8 mouse cellular contexts compared by ENCODE assay signal in the genomic region with DNA sequence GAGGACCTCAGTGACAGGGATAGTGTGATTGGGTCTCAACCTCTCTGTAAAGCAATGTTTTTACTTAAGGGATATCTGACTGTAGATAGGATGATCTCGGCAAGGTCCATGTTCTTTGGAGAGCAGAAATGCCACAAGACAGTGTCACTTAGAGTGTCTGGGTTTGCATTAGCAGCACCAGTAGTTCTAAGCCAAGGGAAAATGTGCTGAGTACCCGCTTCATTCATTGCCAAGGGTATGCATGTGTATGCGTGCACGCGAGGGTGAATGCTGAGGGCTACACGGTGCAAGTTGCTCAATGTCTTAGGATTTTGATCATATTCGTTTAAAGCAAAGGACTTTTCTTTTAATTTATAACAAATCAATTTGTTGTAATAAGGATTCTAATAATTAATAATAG.
DNase-seq lines count a peak whose midpoint lies in the region; ATAC-seq and TF ChIP-seq lines count a peak whose summit lies in the region.

No protein-coding gene starts in this region.

- no peaks in the 10 kb centered on the region for H3K36me3 ChIP-seq in E14TG2a.4 (ENCODE audit: insufficient read depth, low read length)
- H3K36me3 ChIP-seq in hindbrain, embryonic 10.5 days = no peaks in the 10 kb centered on the region
- H3K36me3 ChIP-seq in liver, embryonic 15.5 days (replicated peaks) = no peaks in the 10 kb centered on the region

- H3K9me3 ChIP-seq in E14TG2a.4 (ENCODE audit: low read length) = no peaks in the 10 kb centered on the region
- no peaks in the 10 kb centered on the region for H3K9me3 ChIP-seq in hindbrain, embryonic 10.5 days
- no peaks in the 10 kb centered on the region for H3K9me3 ChIP-seq in liver, embryonic 15.5 days (replicated peaks)

- no peak for ATAC-seq in liver, embryonic 15.5 days (ENCODE audit: insufficient read depth)

- peaks cover 16% of the 10 kb centered on the region for H3K4me1 ChIP-seq in E14TG2a.4 (replicated peaks; ENCODE audit: low read depth, low read length)
- peaks cover 36% of the 10 kb centered on the region for H3K4me1 ChIP-seq in hindbrain, embryonic 10.5 days (replicated peaks)
- H3K4me1 ChIP-seq in liver, embryonic 15.5 days (replicated peaks) = peaks cover 6% of the 10 kb centered on the region; the same call in 1 of the 2 replicates

- no peak overlapping the region for H3K9ac ChIP-seq in liver, embryonic 15.5 days

- H3K4me3 ChIP-seq in gastrocnemius, adult 2 months = peak overlapping the region; percentile 66
- peak overlapping the region; percentile 35; the same call in 1 of the 2 replicates for H3K4me3 ChIP-seq in E14TG2a.4 (replicated peaks; ENCODE audit: low read length)
- peak overlapping the region; percentile 47 for H3K4me3 ChIP-seq in hindbrain, embryonic 10.5 days
- no peak overlapping the region; the same call in 1 of the 2 replicates for H3K4me3 ChIP-seq in liver, embryonic 15.5 days (replicated peaks)

- peak overlapping the region; percentile 29 for H3K4me2 ChIP-seq in liver, embryonic 15.5 days

- no peak for DNase-seq in gastrocnemius, adult 2 months
- DNase-seq in gastrocnemius, postnatal 14 days = no peak
- no peak for DNase-seq in hindbrain, embryonic 10.5 days (ENCODE audit: low spot score)
- no peak for DNase-seq in cerebellum, adult 11 months
- no peak for DNase-seq in left cerebral cortex, postnatal 14 days (ENCODE audit: low spot score in 2 of 2)
- no peak for DNase-seq in natural killer cell, adult 2 months (ENCODE audit: low spot score in 2 of 2)

- H3K27me3 ChIP-seq in E14TG2a.4 (ENCODE audit: insufficient read depth, low read length) = no peaks in the 10 kb centered on the region
- no peaks in the 10 kb centered on the region for H3K27me3 ChIP-seq in hindbrain, embryonic 10.5 days (ENCODE audit: insufficient read depth, poor library complexity, severe bottlenecking)
- H3K27me3 ChIP-seq in liver, embryonic 15.5 days = no peaks in the 10 kb centered on the region

- no peak for TF ChIP-seq CTCF in gastrocnemius, adult 2 months (IDR thresholded peaks at IDR 0.05)
- no peak for TF ChIP-seq CTCF in E14TG2a.4 (conservative IDR thresholded peaks at IDR 0.05; ENCODE audit: low read length)

- WGBS in hindbrain, embryonic 10.5 days = 17% methylated on average over 7 of the region's 7 CpGs
- WGBS in liver, embryonic 15.5 days (ENCODE audit: insufficient replicate concordance) = 32% methylated on average over 7 of the region's 7 CpGs

- intact Hi-C loops in gastrocnemius, adult 2 months (cut with DNase I) = loop anchor here (5.0 kb wide), 1 partner anchor 33 kb away; no protein-coding TSS in a partner anchor
- intact Hi-C loops in gastrocnemius, postnatal 14 days (cut with DNase I; ENCODE audit: low total_unique reads) = no loop called here
- intact Hi-C loops in left cerebral cortex, postnatal 14 days (cut with DNase I) = no loop called here

- H3K27ac ChIP-seq in gastrocnemius, adult 2 months = peak overlapping the region; percentile 49; the same call in 1 of the 2 replicates
- peak overlapping the region; percentile 80 for H3K27ac ChIP-seq in hindbrain, embryonic 10.5 days
- H3K27ac ChIP-seq in liver, embryonic 15.5 days (replicated peaks) = no peak overlapping the region
